Mouse (Mus musculus) G1E (cell line): ENCODE results near the gene Socs4. TPM values are rescaled to one million over a fixed set of nuclear protein-coding genes. Genes with fewer than 3 reads are reported as not detected.
A peak's percentile ranks its signal among the peaks of the same experiment; 100 is the strongest.

Experiments used
- ATAC-seq: 2 replicates; pipeline ENCODE4 v1.8.0; 2016; ENCODE audit warnings: mild to moderate bottlenecking; ENCODE audit not compliant: insufficient number of reproducible peaks, poor library complexity, low FRiP score, severe bottlenecking; ENCODE audit errors: extremely low read depth
- DNase-seq: peaks from one replicate; pipeline ENCODE4 v3.0.0; 2012; ENCODE audit warnings: low spot score
- H3K27me3 ChIP-seq: 2 replicates; pipeline ENCODE4 v1.6.1; 2012; ENCODE audit warnings: mild to moderate bottlenecking, low read length, inconsistent platforms; ENCODE audit not compliant: insufficient read depth
- H3K36me3 ChIP-seq: replicated peaks from 2 replicates; pipeline ENCODE3; 2012; ENCODE audit warnings: mild to moderate bottlenecking, inconsistent platforms
- H3K4me1 ChIP-seq: 2 replicates; pipeline ENCODE4 v1.6.1; 2012; ENCODE audit warnings: low read depth, low read length, inconsistent platforms, mixed read lengths; ENCODE audit not compliant: insufficient read depth
- H3K4me3 ChIP-seq: 2 replicates; pipeline ENCODE4 v1.5.1; 2012; ENCODE audit warnings: low read depth, mild to moderate bottlenecking, inconsistent platforms, low read length, moderate library complexity, mixed read lengths
- H3K9me3 ChIP-seq: replicated peaks from 2 replicates; pipeline ENCODE4 v1.6.1; 2012; ENCODE audit warnings: inconsistent platforms
- CTCF ChIP-seq: IDR thresholded peaks from 2 replicates; pipeline ENCODE4 v1.5.1; 2012; ENCODE audit warnings: low read depth, low read length, inconsistent platforms, mixed read lengths
- GATA1 ChIP-seq: IDR thresholded peaks from 2 replicates; pipeline ENCODE4 v1.6.1; 2012; ENCODE audit warnings: borderline replicate concordance, low read length, inconsistent platforms, mixed read lengths
- GATA2 ChIP-seq: IDR thresholded peaks from 2 replicates; pipeline ENCODE4 v1.6.1; 2012; ENCODE audit warnings: low read depth, low read length, inconsistent platforms, borderline replicate concordance
- POLR2AphosphoS5 ChIP-seq: IDR thresholded peaks from 2 replicates; pipeline ENCODE4 v1.6.1; 2012; ENCODE audit warnings: low read depth, low read length, inconsistent platforms; ENCODE audit not compliant: insufficient replicate concordance
- TAL1 ChIP-seq: conservative IDR thresholded peaks from 2 replicates; pipeline ENCODE4 v1.6.1; 2012; ENCODE audit warnings: low read depth, low read length, inconsistent platforms, mixed read lengths
- polyA plus RNA-seq: library from polyadenylated mRNA; stranded (reverse); fragments of >175 nt; gene quantifications from 2 replicates; pipeline ENCODE4 v1.2.3, GENCODE M21; 2012
- total RNA-seq, 2 experiments: library from RNA; stranded (forward) in 1 of 2; stranded (reverse) in 1 of 2; fragments of 200-1000 nt in 1 of 2; fragments of >200 nt in 1 of 2; fragmentation: Nextera tagmentation in 1 of 2; gene quantifications; 2 replicates each; pipeline ENCODE4 v1.2.3; 2014 to 2017

Socs4 gene
- total and polyA plus RNA-seq, 3 experiments = 3.3 to 38.9 (median 36.6) TPM

GRCm38 (mm10) chr14:47325965-47326761 lies 49.4 kb downstream of the Socs4 start:
- ATAC-seq (no peak), DNase-seq (no peak)
- no peaks in the 10 kb centered on the region for H3K27me3 ChIP-seq
- no peak overlapping the region for H3K4me3 ChIP-seq
- H3K36me3 ChIP-seq = peaks cover 36% of the 10 kb centered on the region
- TF ChIP-seq GATA2 (no peak), CTCF (no peak), GATA1 (no peak)
- peaks cover 4% of the 10 kb centered on the region for H3K4me1 ChIP-seq
- no peaks in the 10 kb centered on the region for H3K9me3 ChIP-seq

- Histone ChIP-seq H3K27me3 (no peaks in the 10 kb centered on the region), H3K36me3 (peaks cover 36% of the 10 kb centered on the region), H3K4me1 (peaks cover 4% of the 10 kb centered on the region), H3K4me3 (no peak overlapping the region), H3K9me3 (no peaks in the 10 kb centered on the region)
- ATAC-seq (no peak), DNase-seq (no peak)
- TF ChIP-seq GATA2 = no peak
Measured at GRCm38 (mm10) chr14:47327347-47327746, 50.6 kb downstream of the Socs4 start.

GRCm38 (mm10) chr14:47331920-47332319 lies 55.2 kb downstream of the Socs4 start:
- Histone ChIP-seq H3K9me3 (no peaks in the 10 kb centered on the region), H3K4me1 (peaks cover 4% of the 10 kb centered on the region), H3K27me3 (peaks cover 3% of the 10 kb centered on the region; the same call in 1 of the 2 replicates), H3K4me3 (no peak overlapping the region), H3K36me3 (peaks cover 2% of the 10 kb centered on the region)
- TF ChIP-seq GATA2 (no peak), POLR2AphosphoS5 (no peak), CTCF (no peak), GATA1 (no peak), TAL1 (no peak)
- ATAC-seq (no peak), DNase-seq (no peak)

GRCm38 (mm10) chr14:47334819-47335218 lies 58.1 kb downstream of the Socs4 start:
- ATAC-seq (no peak), DNase-seq (peak; percentile 19)
- H3K9me3 ChIP-seq = no peaks in the 10 kb centered on the region
- no peaks in the 10 kb centered on the region for H3K4me1 ChIP-seq
- no peak overlapping the region for H3K4me3 ChIP-seq
- TF ChIP-seq TAL1 = no peak
- no peak for TF ChIP-seq POLR2AphosphoS5
- TF ChIP-seq CTCF = peak; percentile 75; the same call in 1 of the 2 replicates
- TF ChIP-seq GATA1 = no peak
- no peaks in the 10 kb centered on the region for H3K36me3 ChIP-seq
- H3K27me3 ChIP-seq = peaks cover 5% of the 10 kb centered on the region; the same call in 1 of the 2 replicates

GRCm38 (mm10) chr14:47335300-47335699 lies 58.6 kb downstream of the Socs4 start:
- ATAC-seq (no peak), DNase-seq (no peak)
- Histone ChIP-seq H3K4me3 (no peak overlapping the region), H3K27me3 (peaks cover 7% of the 10 kb centered on the region; the same call in 1 of the 2 replicates), H3K4me1 (no peaks in the 10 kb centered on the region), H3K9me3 (no peaks in the 10 kb centered on the region), H3K36me3 (no peaks in the 10 kb centered on the region)
- TF ChIP-seq POLR2AphosphoS5 = no peak
- TF ChIP-seq GATA1 = no peak
- no peak for TF ChIP-seq TAL1

GRCm38 (mm10) chr14:47340231-47340925 lies 63.6 kb downstream of the Socs4 start:
- TF ChIP-seq POLR2AphosphoS5 = no peak
- TF ChIP-seq GATA2 = no peak
- TF ChIP-seq CTCF = no peak
- TF ChIP-seq GATA1 = no peak
- TF ChIP-seq TAL1 = no peak
- H3K36me3 ChIP-seq = no peaks in the 10 kb centered on the region
- H3K4me1 ChIP-seq = peaks cover 3% of the 10 kb centered on the region; the same call in 1 of the 2 replicates
- ATAC-seq (no peak), DNase-seq (no peak)
- no peaks in the 10 kb centered on the region for H3K9me3 ChIP-seq
- H3K4me3 ChIP-seq = no peak overlapping the region
- peaks cover 13% of the 10 kb centered on the region; the same call in 1 of the 2 replicates for H3K27me3 ChIP-seq
